Mouse (Mus musculus): Measurements from ENCODE around the gene Hint1. TPM values are rescaled to one million over a fixed set of nuclear protein-coding genes. Genes with fewer than 3 reads are reported as not detected.

Hint1 gene
- total and polyA plus RNA-seq, 3 experiments: 529 to 2,790 (median 567) TPM

DNA sequence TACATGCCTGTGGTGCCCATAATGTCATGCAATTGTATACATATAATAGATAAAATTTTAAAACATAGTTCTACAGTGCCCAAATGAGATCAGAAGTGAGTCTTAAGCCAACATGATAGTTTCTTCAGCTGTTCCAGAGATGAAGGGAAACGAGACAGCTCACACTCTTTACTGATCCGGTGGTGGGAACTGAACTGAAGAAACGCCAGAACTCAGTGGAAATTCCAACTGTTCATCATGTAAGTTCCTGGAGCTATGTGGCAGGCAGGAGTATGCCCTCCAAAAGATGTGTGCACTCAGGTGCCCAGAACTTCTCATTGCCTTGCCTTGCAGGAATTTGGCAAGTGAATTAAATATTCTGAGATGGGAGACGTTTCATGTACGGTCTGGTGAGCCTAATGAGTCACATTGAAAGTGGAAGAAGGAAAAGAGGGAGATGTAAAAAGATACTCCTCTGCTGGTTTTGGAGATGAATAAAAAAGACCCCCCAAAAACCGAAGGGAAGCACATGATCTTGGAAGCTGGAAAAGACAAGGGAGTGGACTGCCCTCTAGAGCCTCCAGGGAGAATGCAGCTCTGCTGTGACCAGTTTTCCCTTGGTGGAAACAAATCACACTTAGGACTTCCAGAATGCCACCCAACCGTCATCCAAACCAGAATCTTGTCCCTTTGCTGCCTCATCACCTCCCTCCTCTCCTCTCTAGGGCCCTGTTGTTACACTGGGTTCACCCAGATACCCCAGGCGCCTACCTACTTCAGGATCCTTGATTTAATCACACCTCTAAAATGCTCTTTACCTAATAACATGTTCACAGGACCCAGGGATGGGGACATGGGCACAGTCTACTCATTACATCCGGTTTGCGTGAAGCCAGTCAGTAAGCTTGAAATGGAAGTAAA is 3.3 kb upstream of the Hint1 start (continued):
- TF ChIP-seq SIN3A (IDR thresholded peaks at IDR 0.05; ENCODE audit: low read length) (peak; percentile 52; the same call in 1 of the 2 replicates), MAZ (IDR thresholded peaks at IDR 0.05; ENCODE audit: low read depth, low read length) (peak; percentile 67; the same call in 1 of the 2 replicates), SMC3 (IDR thresholded peaks at IDR 0.05; ENCODE audit: low read depth, low read length) (peak; percentile 91), JUND (IDR thresholded peaks at IDR 0.05; ENCODE audit: low read depth, low read length) (0 out of 2 replicates have a peak, but pooled peaks have one; percentile 62), E2F4 (IDR thresholded peaks at IDR 0.05; ENCODE audit: borderline replicate concordance, low read depth, low read length) (no peak), HCFC1 (IDR thresholded peaks at IDR 0.05; ENCODE audit: low read depth, low read length) (0 out of 2 replicates have a peak, but pooled peaks have one; percentile 13)

DNA sequence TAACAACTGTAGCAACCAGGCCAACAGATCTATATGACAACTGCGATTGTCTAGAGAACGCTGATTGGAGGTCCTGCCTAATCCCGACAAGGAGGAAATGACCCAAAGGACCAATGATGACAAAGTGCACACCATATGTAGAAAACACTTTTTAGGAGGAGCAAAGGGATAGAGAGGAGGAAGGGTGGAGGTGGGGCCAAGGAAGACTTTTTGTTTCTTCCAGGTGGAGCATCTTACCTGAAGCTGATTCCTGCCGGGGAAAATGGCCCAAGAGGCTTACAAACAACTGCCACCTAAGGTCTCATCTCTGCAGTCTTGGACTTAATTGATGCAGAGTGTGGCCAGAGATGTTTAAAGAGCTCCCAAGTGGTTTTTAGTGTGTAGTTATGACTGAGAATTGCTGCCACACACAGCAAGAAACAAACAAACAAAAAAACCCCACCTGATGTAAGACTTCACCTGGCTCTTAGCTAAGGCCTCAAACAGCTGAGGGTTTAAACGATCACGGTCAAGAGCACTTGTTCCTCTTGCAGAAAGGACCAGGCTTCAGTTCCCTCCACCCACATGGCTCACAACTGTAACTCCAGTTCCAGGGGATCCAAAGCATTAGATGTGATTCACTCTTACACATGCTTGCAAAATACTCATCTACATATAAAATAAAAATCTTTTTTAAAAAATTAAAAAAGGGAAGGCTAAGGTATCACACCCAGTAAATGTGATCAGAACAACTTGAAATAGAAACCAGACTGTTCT is 675 bp upstream of the Hint1 start:
- peaks cover 2 to 28% of the 10 kb centered on the region in 2 experiments; a peak in 3 of 4 replicates for H3K36me3 ChIP-seq (ENCODE audit: control insufficient read depth in 1 of 2, insufficient read depth in 2 of 2, low read length in 2 of 2)
- peak overlapping the region; percentile 65 to 81 for H3K4me3 ChIP-seq (ENCODE audit: control insufficient read depth in 1 of 2, insufficient read depth in 1 of 2, low read depth in 2 of 2, low read length in 2 of 2)
- DNase-seq (ENCODE audit: low read depth, low spot score): peak; percentile 78
- H3K9me3 ChIP-seq (replicated peaks; ENCODE audit: insufficient read depth, low read length): no peaks in the 10 kb centered on the region
- H3K4me1 ChIP-seq (ENCODE audit: control insufficient read depth in 1 of 2, insufficient read depth in 2 of 2, low read length in 2 of 2): peaks cover 7 to 27% of the 10 kb centered on the region in 2 experiments
- peak overlapping the region; percentile 69 for H3K9ac ChIP-seq (ENCODE audit: control insufficient read depth, low read depth, low read length, poor library complexity, severe bottlenecking)
- peaks cover 21% of the 10 kb centered on the region for H3K79me2 ChIP-seq (ENCODE audit: control insufficient read depth, insufficient read depth, low read length, poor library complexity)
- peak overlapping the region; percentile 70 for H3K27ac ChIP-seq (ENCODE audit: control insufficient read depth, low read depth, low read length)
- no peaks in the 10 kb centered on the region for H3K27me3 ChIP-seq (ENCODE audit: control insufficient read depth in 1 of 2, insufficient read depth in 2 of 2, low read length in 2 of 2)
- peak; percentile 12; the same call in 1 of the 2 replicates for TF ChIP-seq ETS1 (IDR thresholded peaks at IDR 0.05; ENCODE audit: low read depth, low read length)
- no peak for TF ChIP-seq ZNF384 (IDR thresholded peaks at IDR 0.05; ENCODE audit: low read depth, low read length)
- TF ChIP-seq SIN3A (IDR thresholded peaks at IDR 0.05; ENCODE audit: low read length): peak; percentile 43; the same call in 1 of the 2 replicates
- TF ChIP-seq E2F4 (IDR thresholded peaks at IDR 0.05; ENCODE audit: borderline replicate concordance, low read depth, low read length): no peak
- TF ChIP-seq UBTF (IDR thresholded peaks at IDR 0.05; ENCODE audit: borderline replicate concordance, insufficient read depth, low read depth, low read length): no peak
- TF ChIP-seq MYC (IDR thresholded peaks at IDR 0.05; ENCODE audit: low read depth, low read length): peak; percentile 64; the same call in 1 of the 2 replicates
- TF ChIP-seq MAX (IDR thresholded peaks at IDR 0.05; ENCODE audit: low read length): peak; percentile 65; the same call in 1 of the 2 replicates

DNA sequence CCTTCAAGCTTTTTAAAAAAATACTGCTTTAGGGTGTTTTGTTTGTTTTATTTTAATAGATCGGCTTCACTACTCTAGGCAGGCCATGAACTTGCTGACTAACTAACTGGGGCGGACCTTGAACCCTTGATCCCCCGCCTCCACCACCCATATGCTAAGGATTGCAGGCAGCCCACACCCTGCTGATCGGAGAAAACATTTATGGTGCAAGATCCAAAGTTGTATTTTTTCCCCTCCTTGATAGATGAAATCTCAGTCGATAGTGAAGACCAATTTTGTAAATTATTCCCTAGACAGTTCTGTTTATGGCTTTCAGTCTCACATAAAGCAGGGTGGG is 834 bp downstream of the Hint1 start:
- Histone ChIP-seq H3K9ac (ENCODE audit: control insufficient read depth, low read depth, low read length, poor library complexity, severe bottlenecking) (peak overlapping the region; percentile 89), H3K36me3 (ENCODE audit: control insufficient read depth in 1 of 2, insufficient read depth in 2 of 2, low read length in 2 of 2) (peaks cover 6 to 26% of the 10 kb centered on the region in 2 experiments), H3K4me1 (ENCODE audit: control insufficient read depth in 1 of 2, insufficient read depth in 2 of 2, low read length in 2 of 2) (peaks cover 7 to 24% of the 10 kb centered on the region in 2 experiments), H3K4me3 (ENCODE audit: control insufficient read depth in 1 of 2, insufficient read depth in 1 of 2, low read depth in 2 of 2, low read length in 2 of 2) (peak overlapping the region; percentile 69 to 81), H3K27ac (ENCODE audit: control insufficient read depth, low read depth, low read length) (peak overlapping the region; percentile 89), H3K9me3 (replicated peaks; ENCODE audit: insufficient read depth, low read length) (no peaks in the 10 kb centered on the region), H3K79me2 (ENCODE audit: control insufficient read depth, insufficient read depth, low read length, poor library complexity) (peaks cover 21% of the 10 kb centered on the region), H3K27me3 (ENCODE audit: control insufficient read depth in 1 of 2, insufficient read depth in 2 of 2, low read length in 2 of 2) (no peaks in the 10 kb centered on the region)
- DNase-seq (ENCODE audit: low read depth, low spot score): peak; percentile 87
- TF ChIP-seq ZMIZ1 (IDR thresholded peaks at IDR 0.05; ENCODE audit: low read depth, low read length): no peak
- no peak; the same call in 1 of the 2 replicates for TF ChIP-seq RCOR1 (IDR thresholded peaks at IDR 0.05; ENCODE audit: low read depth, low read length)
- no peak for TF ChIP-seq GABPA (IDR thresholded peaks at IDR 0.05; ENCODE audit: low read depth, low read length)
- peak; percentile 27; the same call in 1 of the 2 replicates for TF ChIP-seq MYC (IDR thresholded peaks at IDR 0.05; ENCODE audit: low read depth, low read length)
- peak; percentile 65; the same call in 1 of the 2 replicates for TF ChIP-seq TBP (IDR thresholded peaks at IDR 0.05; ENCODE audit: low read depth, low read length)
- TF ChIP-seq UBTF (IDR thresholded peaks at IDR 0.05; ENCODE audit: borderline replicate concordance, insufficient read depth, low read depth, low read length): peak; percentile 39; the same call in 1 of the 2 replicates
- peak; percentile 54; the same call in 1 of the 2 replicates for TF ChIP-seq MXI1 (IDR thresholded peaks at IDR 0.05; ENCODE audit: low read depth, low read length)
- no peak for TF ChIP-seq TCF12 (IDR thresholded peaks at IDR 0.05; ENCODE audit: low read depth, low read length)
- TF ChIP-seq E2F4 (IDR thresholded peaks at IDR 0.05; ENCODE audit: borderline replicate concordance, low read depth, low read length): no peak
- TF ChIP-seq CHD2 (IDR thresholded peaks at IDR 0.05; ENCODE audit: low read length): no peak
- no peak for TF ChIP-seq ETS1 (IDR thresholded peaks at IDR 0.05; ENCODE audit: low read depth, low read length)
- peak; percentile 57 for TF ChIP-seq SIN3A (IDR thresholded peaks at IDR 0.05; ENCODE audit: low read length)
- peak; percentile 26; the same call in 1 of the 2 replicates for TF ChIP-seq HCFC1 (IDR thresholded peaks at IDR 0.05; ENCODE audit: low read depth, low read length)
- no peak for TF ChIP-seq KAT2A (conservative IDR thresholded peaks at IDR 0.05; ENCODE audit: low read depth, low read length)

All from MEL (cell line).